Mouse (Mus musculus) small intestine, adult 2 months (tissue): ENCODE data around the gene Sdccag8. TPM values are rescaled to one million over a fixed set of nuclear protein-coding genes. Genes with fewer than 3 reads are reported as not detected.

Source experiments
- H3K27ac ChIP-seq: fragments of 200-500 bp; 2 replicates; pipeline ENCODE4 v1.5.1; 2012; ENCODE audit warnings: low read depth, low read length, control low read depth, inconsistent platforms; ENCODE audit not compliant: insufficient read depth
- H3K27me3 ChIP-seq: fragments of 200-500 bp; 2 replicates; pipeline ENCODE4 v1.6.1; 2012; ENCODE audit warnings: mild to moderate bottlenecking, moderate library complexity, low read length, inconsistent platforms; ENCODE audit not compliant: control insufficient read depth, insufficient read depth
- H3K36me3 ChIP-seq: fragments of 200-500 bp; 2 replicates; pipeline ENCODE4 v1.6.1; 2012; ENCODE audit warnings: mild to moderate bottlenecking, low read length, control low read depth, inconsistent platforms; ENCODE audit not compliant: control insufficient read depth, insufficient read depth
- H3K4me1 ChIP-seq: fragments of 200-500 bp; 2 replicates; pipeline ENCODE4 v1.6.1; 2012; ENCODE audit warnings: low read length, inconsistent platforms, mixed read lengths; ENCODE audit not compliant: control insufficient read depth, insufficient read depth, insufficient read length
- H3K4me3 ChIP-seq: fragments of 200-500 bp; 2 replicates; pipeline ENCODE4 v1.5.1; 2012; ENCODE audit warnings: low read depth, mild to moderate bottlenecking, control low read depth, inconsistent platforms, low read length, moderate library complexity
- CTCF ChIP-seq: fragments of 200-500 bp; IDR thresholded peaks from 2 replicates; pipeline ENCODE4 v1.5.1; 2012; ENCODE audit warnings: low read depth, mild to moderate bottlenecking, control low read depth, inconsistent platforms, low read length, moderate library complexity, mixed read lengths; ENCODE audit not compliant: insufficient replicate concordance, insufficient read length; ENCODE audit errors: extremely low read depth
- POLR2A ChIP-seq: fragments of 200-500 bp; IDR thresholded peaks from 2 replicates; pipeline ENCODE4 v1.6.1; 2012; ENCODE audit warnings: low read depth, mild to moderate bottlenecking, control low read depth, inconsistent platforms, low read length, moderate library complexity
- WGBS: fragments of 180-500 bp; shearing (Covaris S2); methylation state at CpG from one replicate; pipeline ENCODE4 v1.1.7; 2018; 5-methylcytosine and 5-hydroxymethylcytosine counted together
- polyA plus RNA-seq: library from polyadenylated mRNA; depleted of rRNA; stranded (reverse); fragments of >200 nt; gene quantifications from 2 replicates; pipeline ENCODE4 v1.2.3, GENCODE M21; 2012

The Sdccag8 gene
- polyA plus RNA-seq, 1 experiment = 5.1 TPM

- WGBS = 30% methylated on average over 8 of the region's 8 CpGs
Measured at GRCm38 (mm10) chr1:176982671-176983070, 168.2 kb downstream of the Sdccag8 start.

GRCm38 (mm10) chr1:176985691-176986090 is 171.2 kb downstream of the Sdccag8 start:
- Histone ChIP-seq H3K27ac (no peak overlapping the region), H3K4me3 (no peak overlapping the region), H3K4me1 (peaks cover 5% of the 10 kb centered on the region), H3K36me3 (no peaks in the 10 kb centered on the region), H3K27me3 (no peaks in the 10 kb centered on the region)
- TF ChIP-seq CTCF = no peak
- no peak for TF ChIP-seq POLR2A
- WGBS = 84% methylated on average over 6 of the region's 6 CpGs

More at GRCm38 (mm10) chr1:176982671-176983070, 168.2 kb downstream of the Sdccag8 start:
- Histone ChIP-seq H3K27ac (no peak overlapping the region), H3K4me1 (peaks cover 5% of the 10 kb centered on the region), H3K27me3 (no peaks in the 10 kb centered on the region), H3K36me3 (no peaks in the 10 kb centered on the region), H3K4me3 (no peak overlapping the region)
- no peak for TF ChIP-seq POLR2A

GRCm38 (mm10) chr1:176986275-176986674 is 171.8 kb downstream of the Sdccag8 start:
- Histone ChIP-seq H3K4me1 (peaks cover 5% of the 10 kb centered on the region), H3K36me3 (no peaks in the 10 kb centered on the region), H3K27me3 (no peaks in the 10 kb centered on the region), H3K27ac (no peak overlapping the region), H3K4me3 (no peak overlapping the region)
- 67% methylated on average over 6 of the region's 6 CpGs for WGBS
- TF ChIP-seq CTCF = no peak
- TF ChIP-seq POLR2A = no peak

- Histone ChIP-seq H3K36me3 (no peaks in the 10 kb centered on the region), H3K4me1 (peaks cover 5% of the 10 kb centered on the region), H3K27me3 (no peaks in the 10 kb centered on the region), H3K27ac (no peak overlapping the region), H3K4me3 (no peak overlapping the region)
- TF ChIP-seq CTCF (no peak), POLR2A (no peak)
- 75% methylated on average over 6 of the region's 6 CpGs for WGBS
Measured at GRCm38 (mm10) chr1:176986990-176987740, 172.7 kb downstream of the Sdccag8 start.

- WGBS = 89% methylated on average over 4 of the region's 4 CpGs
- no peak overlapping the region for H3K27ac ChIP-seq
- no peak overlapping the region for H3K4me3 ChIP-seq
- H3K27me3 ChIP-seq = no peaks in the 10 kb centered on the region
- no peaks in the 10 kb centered on the region for H3K36me3 ChIP-seq
- peaks cover 9% of the 10 kb centered on the region; the same call in 1 of the 2 replicates for H3K4me1 ChIP-seq
- TF ChIP-seq CTCF (no peak), POLR2A (no peak)
Measured at GRCm38 (mm10) chr1:176991473-176991872, 177.0 kb downstream of the Sdccag8 start.

GRCm38 (mm10) chr1:176992517-176992916 is 178.1 kb downstream of the Sdccag8 start:
- Histone ChIP-seq H3K27me3 (no peaks in the 10 kb centered on the region), H3K27ac (no peak overlapping the region), H3K4me3 (no peak overlapping the region), H3K4me1 (peaks cover 9% of the 10 kb centered on the region; the same call in 1 of the 2 replicates), H3K36me3 (no peaks in the 10 kb centered on the region)
- TF ChIP-seq CTCF (no peak), POLR2A (no peak)
- 91% methylated on average over 8 of the region's 8 CpGs for WGBS

- Histone ChIP-seq H3K27ac (no peak overlapping the region), H3K36me3 (no peaks in the 10 kb centered on the region), H3K4me1 (peaks cover 12% of the 10 kb centered on the region; the same call in 1 of the 2 replicates), H3K27me3 (no peaks in the 10 kb centered on the region), H3K4me3 (no peak overlapping the region)
- 79% methylated on average over 18 of the region's 18 CpGs for WGBS
- TF ChIP-seq POLR2A = no peak
- TF ChIP-seq CTCF = no peak
Measured at GRCm38 (mm10) chr1:176993141-176994010, 178.9 kb downstream of the Sdccag8 start.
